Mouse (Mus musculus) kidney, postnatal 10 days (tissue): Measurements from ENCODE around the gene Adcy7.
A peak's percentile ranks its signal among the peaks of the same experiment; 100 is the strongest.

Experiments used
- DNase-seq: peaks from one replicate; pipeline ENCODE4 v3.0.0; 2021; ENCODE audit warnings: mixed read lengths

Adcy7 gene

DNA sequence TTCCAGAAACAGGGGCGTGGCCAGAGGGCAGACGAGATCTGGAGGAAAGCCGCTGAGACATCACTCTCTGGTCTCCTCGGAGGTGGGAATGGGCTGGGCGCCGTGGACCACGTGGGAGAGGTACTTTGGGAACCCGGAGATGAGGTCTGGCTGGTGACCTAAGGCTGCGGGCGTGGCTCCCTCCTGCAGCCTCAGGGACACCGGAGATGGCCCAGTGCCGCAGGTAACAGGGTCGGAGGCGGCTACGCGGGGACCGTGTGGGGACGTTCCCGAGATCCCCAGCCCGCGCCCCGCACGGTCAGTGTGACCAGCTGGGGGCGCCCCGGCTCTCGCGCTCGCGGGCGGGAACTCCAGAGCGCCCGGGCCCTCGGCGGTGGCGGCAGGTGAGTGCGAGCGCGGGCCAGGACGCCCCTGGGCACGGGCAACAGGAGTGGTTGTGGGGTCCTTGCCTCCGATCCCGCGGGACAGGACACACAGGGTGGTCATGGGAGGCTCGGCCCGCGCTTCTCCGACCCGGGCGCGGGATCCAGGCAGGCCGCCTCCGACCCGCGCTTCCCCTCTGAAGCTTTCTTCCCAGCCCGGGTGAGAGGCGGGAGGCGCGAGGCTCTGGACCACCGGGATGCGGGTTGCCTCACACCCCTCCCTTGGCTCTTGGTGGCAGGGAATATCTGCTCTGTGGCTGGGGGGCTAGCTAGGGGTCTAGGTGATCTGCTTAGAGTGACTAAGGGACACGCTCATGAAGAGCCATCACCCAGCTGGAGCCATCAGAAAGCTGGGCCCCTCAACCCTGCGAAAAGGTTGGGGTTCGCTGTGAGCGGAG lies at the start of gene Adcy7:
Adcy7 (plus strand) TSS at position 173 of the 820 bp plus-strand sequence.
- DNase-seq, result peak; percentile 71

DNA sequence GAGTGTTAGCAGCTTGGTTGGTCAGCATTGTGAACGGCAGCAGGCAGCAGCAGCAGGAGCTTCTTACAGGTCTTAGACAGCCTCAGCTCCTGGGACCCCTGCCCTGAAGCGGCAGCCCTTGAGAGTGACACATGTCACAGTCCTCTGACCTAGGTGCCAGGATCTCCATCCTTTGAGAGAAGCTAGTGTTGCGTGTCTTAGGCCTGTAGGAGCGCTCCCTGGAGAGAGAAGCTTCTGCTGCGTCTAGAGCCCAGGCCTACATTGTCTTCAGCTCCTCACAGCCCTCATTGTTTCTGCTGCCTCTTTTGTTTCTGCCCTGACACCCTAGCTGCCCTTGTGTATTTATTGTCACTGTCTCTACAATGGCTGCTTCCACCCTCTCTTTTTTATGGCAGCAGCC lies 46.8 kb upstream of the Adcy7 start:
- no peak for DNase-seq

GRCm38 (mm10) chr8:88227851-88228250 lies 44.4 kb upstream of the Adcy7 start:
- no peak for DNase-seq

- no peak for DNase-seq
Measured at GRCm38 (mm10) chr8:88228286-88228685, 43.9 kb upstream of the Adcy7 start.

DNA sequence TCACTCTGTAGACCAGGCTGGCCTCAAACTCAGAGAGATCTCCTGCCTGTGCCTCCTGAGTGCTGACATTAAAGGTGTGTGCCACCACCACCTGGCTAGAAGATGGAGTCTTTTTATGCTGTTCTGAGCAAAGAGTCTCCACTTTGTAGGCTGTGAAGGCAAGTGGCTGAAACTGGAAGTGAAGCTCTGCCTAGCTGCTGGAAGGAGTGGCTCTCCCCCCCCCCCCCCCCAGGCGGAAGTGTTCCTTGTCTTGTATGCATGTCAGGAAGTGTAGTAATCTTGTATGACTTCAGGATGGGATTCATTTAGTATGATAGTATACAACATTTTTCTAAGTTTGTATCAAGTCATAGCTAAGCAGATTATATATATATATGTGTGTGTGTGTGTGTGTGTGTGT lies 43.4 kb upstream of the Adcy7 start:
- DNase-seq, result no peak

DNA sequence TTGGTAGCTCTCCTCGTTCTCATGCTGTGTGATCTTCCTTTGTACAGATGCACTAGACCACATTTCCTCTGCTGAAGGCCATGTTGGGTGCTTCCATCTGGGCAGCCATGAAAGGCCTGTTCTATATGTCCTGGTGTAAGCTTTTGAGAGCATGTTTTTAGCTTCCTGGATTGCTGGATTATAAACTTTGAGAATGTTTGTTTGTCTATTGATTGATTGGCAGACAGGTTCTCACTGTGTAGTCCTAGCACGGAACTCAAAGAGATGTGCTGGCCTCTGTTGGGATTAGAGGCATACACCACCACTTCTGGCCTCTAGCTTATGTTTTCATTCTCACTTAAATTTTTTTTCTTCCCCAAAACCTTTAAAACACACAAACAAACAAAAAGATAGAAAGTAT lies 35.5 kb upstream of the Adcy7 start:
- no peak for DNase-seq

GRCm38 (mm10) chr8:88237606-88238005 lies 34.6 kb upstream of the Adcy7 start:
- DNase-seq, result no peak

- no peak for DNase-seq
Measured at GRCm38 (mm10) chr8:88239277-88239676, 32.9 kb upstream of the Adcy7 start.

DNA sequence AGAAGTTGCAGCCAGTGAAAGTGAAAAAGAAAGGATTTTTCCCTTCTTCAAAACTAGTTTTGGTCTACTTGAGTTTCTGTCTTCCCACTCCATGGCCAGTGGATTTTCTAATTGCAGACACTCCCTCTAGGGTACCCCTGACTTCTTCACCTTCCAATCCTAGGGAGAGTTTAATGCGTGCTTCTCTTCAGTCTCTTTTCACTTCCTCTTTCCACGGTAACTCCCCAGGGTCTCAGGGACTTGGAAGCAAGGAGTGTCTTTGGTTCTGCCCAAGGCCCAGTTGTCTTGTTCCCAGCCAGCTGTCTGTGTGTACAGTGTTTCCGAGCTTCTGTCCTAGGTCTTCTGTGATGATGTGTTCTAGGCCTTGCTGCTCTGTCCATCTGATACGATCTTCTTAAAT lies 30.3 kb upstream of the Adcy7 start:
- DNase-seq, result no peak

- peak; percentile 77 for DNase-seq
Measured at GRCm38 (mm10) chr8:88244298-88244697, 27.9 kb upstream of the Adcy7 start.

DNA sequence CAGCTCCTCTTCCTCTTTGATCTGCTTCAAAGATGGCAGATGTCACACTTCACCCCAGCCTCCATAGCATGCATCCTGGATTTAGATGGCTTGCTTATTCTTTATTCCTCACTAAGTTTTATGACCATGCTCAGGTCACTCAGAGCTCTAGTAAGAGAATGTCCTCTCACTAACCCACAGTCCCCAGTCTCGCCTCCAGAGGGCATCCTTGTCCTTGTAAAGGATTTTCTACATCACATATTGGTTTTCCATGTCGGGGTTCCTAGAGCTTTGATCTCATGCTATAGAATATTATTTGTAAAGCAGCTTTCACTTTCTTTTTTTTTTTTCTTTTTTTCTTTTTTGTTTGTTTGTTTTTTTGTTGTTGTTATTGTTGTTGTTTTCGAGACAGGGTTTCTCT lies 19.4 kb upstream of the Adcy7 start:
- peak; percentile 80 for DNase-seq

GRCm38 (mm10) chr8:88254957-88255356 lies 17.2 kb upstream of the Adcy7 start:
- DNase-seq, result no peak

GRCm38 (mm10) chr8:88258024-88258423 lies 14.2 kb upstream of the Adcy7 start:
- DNase-seq, result no peak

DNA sequence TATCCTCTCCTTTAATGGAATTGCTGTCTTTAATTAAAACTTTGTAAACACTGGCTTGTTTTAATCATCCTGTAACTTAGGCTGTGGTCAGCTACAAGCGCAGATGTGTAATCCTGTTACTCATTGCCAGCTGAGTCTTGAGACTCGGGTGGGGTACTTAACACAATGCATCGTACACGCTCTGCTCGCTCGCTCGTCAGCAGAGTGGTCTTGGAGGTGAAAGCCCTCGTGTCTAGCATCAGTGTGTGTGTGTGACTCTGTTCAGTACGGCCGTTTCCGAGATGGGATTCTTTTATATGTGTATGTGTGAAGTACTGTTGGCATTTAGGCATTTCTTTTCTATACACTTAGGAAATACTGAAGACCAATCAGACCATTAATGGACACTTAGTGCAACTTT lies 13.7 kb upstream of the Adcy7 start:
- DNase-seq, result no peak

GRCm38 (mm10) chr8:88260466-88260980 lies 11.7 kb upstream of the Adcy7 start:
- no peak for DNase-seq

GRCm38 (mm10) chr8:88262831-88263635 lies 9.2 kb upstream of the Adcy7 start:
- no peak for DNase-seq

DNA sequence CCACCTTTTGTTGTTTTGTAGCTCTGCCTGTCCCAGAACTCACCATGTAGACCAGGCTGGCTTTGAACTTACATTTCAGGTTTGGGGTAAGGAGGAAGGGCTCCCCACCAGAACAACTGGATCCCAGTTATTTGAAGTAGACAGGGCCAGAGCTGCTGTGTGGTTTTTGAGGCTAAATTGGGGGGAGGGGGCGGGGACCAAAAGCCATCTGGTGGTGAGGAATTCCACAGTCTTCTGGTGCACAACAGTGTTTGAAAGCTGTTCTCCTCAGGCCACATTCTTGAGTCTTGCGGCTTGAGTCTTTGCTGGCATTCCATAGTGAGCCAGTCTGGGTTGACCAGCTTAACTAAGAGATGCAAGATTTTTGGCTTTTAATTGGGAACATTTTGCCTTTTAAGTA lies 6.7 kb upstream of the Adcy7 start:
- DNase-seq, result no peak

DNA sequence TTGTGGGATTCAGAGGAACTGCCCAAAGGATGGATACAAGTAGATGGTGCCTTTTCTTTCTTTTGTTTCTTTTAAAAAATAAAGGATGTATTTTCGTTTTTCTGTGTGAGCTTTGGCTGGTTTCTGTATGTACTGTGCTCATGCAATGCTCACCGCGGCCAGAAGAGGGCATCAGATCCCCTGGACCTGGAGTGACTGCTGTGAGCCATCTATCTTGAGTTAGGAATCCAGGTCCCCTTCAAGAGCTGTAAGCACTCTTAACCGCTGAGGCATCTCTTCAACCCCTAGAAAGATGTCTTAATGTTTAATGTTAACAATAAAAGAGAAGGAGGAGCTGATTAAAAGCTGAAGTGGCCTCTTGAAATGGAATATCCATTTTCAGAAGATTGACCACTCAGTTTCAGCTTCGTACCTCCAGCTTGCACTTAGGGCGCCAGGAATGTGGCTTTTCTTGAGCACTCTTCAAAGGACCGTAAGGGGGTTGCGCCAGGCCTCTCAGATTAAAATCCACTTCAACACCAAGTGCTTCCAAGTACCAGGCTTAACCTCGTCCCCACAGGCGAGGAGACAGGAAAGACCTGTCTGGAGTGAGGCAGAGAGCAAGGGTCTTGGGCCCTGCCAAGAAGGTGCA lies 5.9 kb upstream of the Adcy7 start:
- DNase-seq, result peak; percentile 91

- no peak for DNase-seq
Measured at GRCm38 (mm10) chr8:88266801-88267403, 5.3 kb upstream of the Adcy7 start.

DNA sequence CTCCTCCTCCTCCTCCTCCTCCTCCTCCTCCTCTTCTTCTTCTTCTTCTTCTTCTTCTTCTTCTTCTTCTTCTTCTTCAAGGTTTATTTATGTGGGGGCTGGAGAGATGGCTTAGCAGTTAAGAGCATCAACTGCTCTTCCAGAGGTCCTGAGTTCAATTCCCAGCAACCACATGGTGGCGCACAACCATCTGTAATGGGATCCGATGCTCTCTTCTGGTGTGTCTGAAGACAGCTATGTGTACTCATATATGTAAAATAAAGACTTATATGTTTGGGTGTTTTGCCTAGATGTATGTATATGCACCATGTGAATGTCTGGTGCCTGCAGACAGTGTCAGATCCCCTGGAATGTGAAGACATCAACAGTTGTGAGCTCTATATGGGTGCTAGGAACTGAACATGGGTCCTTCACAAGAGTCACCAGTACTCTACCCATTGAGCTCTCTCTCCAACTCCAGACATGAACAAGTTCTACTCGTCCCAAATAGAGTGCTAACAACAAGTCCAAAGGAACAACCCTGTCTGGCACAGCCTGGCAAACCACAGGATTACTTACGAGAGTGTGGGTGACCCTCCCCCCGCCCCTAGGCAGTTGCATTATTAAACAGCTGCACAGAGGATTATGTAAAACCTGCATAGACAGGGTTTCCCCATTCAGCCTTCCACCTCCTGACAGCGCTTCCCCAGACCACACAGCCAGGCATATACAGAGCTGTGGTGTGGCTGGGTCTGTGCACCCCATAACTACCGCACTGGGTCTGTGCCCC lies 2.9 kb upstream of the Adcy7 start:
- no peak for DNase-seq

DNA sequence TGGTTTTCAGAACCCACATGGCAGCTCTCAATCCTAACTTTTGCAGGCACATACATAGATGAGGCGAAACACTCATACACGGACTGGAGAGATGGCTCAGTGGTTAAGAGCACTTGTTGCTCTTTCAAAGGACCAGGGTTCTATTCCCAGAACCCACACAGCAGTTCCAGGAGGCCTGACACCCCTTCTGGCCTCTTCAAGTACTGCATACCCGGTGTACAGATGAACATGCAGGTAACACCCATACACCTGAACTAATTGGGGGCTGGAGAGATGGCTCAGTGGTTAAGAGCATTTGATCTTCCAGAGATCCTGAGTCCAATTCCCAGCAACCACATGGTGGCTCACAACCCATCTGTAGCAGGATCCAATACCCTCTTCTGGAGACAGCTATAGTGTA lies 2.1 kb upstream of the Adcy7 start:
- DNase-seq, result no peak

- DNase-seq, result no peak
Measured at GRCm38 (mm10) chr8:88273051-88273430, 838 bp downstream of the Adcy7 start.
